Mouse (Mus musculus) myocyte (in vitro differentiated cells): ENCODE measurements around the gene Gfra4.

Experiments
- E2F4 ChIP-seq: IDR thresholded peaks from one replicate; pipeline ENCODE4 v1.6.1; 2011; ENCODE audit warnings: mild to moderate bottlenecking, control low read depth, moderate library complexity; ENCODE audit not compliant: insufficient read depth
- POLR2A ChIP-seq: IDR thresholded peaks from one replicate; pipeline ENCODE4 v1.6.1; 2011; ENCODE audit warnings: low read depth, mild to moderate bottlenecking, control low read depth, moderate library complexity; ENCODE audit not compliant: insufficient read length
- SRF ChIP-seq: IDR thresholded peaks from one replicate; pipeline ENCODE4 v1.6.1; 2011; ENCODE audit warnings: low read depth; ENCODE audit not compliant: control insufficient read depth, insufficient read length
- TCF12 ChIP-seq: IDR thresholded peaks from one replicate; pipeline ENCODE4 v1.6.1; 2011; ENCODE audit warnings: mild to moderate bottlenecking, control low read depth; ENCODE audit not compliant: poor library complexity, insufficient read depth, severe bottlenecking

- TF ChIP-seq POLR2A, result no peak
- no peak for TF ChIP-seq SRF
- TF ChIP-seq TCF12, result no peak
- no peak for TF ChIP-seq E2F4
Measured at GRCm38 (mm10) chr2:130992818-130993217, 50.1 kb downstream of the Gfra4 start.
